Mouse (Mus musculus) left cerebral cortex, postnatal 14 days (tissue): ENCODE data around the gene 1700066M21Rik. TPM values are rescaled to one million over a fixed set of nuclear protein-coding genes. Genes with fewer than 3 reads are reported as not detected.

Source experiments
- DNase-seq, 2 experiments: peaks; one replicate each; pipeline ENCODE4 v3.0.0; 2021 to 2022; ENCODE audit warnings: low spot score in 2 of 2, mixed read lengths in 1 of 2
- intact Hi-C: fragments of 180-260 bp; cut with DNase I; formaldehyde crosslinking; loops from one replicate; pipeline ENCODE4 v1.15.1; 2025
- total RNA-seq, 2 experiments: library from RNA; stranded (reverse); gene quantifications; 2 replicates each; pipeline ENCODE4 v1.2.3; 2021

1700066M21Rik gene
- total RNA-seq, 2 experiments from 2014 or later: 19.1 to 20.7 TPM

DNA sequence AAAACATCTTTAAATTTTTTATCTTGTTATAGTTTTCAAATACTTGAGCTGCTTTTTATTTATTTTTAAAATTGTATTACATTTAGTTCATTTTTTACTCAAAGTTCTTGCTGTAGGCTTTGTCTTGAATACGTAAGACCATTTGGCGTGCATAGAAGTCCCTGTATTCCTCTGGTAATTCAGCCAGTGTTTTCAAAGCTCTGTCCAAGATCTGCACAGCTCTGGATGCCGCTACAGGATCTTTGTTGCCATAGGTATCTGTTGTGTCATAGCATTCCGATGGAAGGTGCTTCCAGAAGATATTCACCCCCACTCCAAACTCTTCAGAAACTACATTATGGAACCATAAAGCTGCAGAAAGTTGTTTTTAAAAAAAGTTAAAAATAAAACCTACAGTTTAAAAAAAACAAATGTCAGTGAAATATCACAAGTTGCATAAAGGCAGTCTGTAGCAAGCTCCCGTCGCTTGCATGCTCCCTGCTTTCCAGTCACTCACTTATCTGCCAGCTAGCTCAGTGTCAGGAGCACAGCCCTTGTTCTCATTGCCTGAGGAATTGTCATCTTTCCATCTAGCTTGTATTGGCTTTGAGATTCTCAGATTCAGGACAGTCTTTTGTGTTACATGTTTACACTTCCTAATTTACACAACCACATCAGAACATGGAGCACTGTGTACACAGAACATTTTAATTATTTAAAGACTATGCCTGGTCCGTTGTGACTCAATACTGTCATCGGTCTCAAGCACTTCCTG lies 11.2 kb downstream of the 1700066M21Rik start:
- peak in 1 of 2 experiments; percentile 22 for DNase-seq
- intact Hi-C loops: no loop called here

DNA sequence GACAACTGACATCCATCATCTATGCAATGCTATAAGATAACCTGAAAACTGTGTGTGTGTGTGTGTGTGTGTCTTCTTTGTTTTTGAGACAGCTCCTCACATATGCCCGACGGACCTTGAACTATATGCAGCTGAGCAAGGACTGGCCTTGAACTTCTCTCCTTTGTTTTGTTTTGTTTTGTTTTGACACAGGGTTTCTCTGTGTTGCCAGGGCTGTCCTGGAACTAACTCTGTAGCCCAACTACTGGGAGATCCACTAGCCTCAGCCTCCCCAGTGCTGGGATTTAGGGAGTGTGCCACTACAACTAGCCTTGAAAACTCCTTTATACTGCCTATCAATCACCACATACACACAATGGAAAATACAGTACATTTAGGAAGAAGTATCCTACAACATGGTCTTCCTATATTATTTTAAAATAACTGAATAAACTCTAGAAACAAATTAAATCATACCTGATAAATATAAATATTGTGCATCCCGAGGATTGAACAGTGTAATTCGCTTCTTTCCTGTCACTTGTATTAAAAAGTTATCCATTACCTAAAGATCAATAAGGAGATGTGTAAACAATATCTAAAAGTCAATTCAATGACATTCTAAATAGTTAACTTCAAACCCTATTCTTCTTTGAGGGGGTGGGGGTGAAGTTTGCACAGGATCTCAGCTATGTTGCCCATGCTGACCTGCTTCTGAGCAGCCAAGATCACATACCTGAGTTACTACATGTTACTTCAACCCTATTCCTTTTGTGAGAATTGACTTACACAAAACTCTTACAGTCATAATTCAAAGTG lies 13.8 kb downstream of the 1700066M21Rik start:
- intact Hi-C loops: no loop called here
- no peak for DNase-seq

DNA sequence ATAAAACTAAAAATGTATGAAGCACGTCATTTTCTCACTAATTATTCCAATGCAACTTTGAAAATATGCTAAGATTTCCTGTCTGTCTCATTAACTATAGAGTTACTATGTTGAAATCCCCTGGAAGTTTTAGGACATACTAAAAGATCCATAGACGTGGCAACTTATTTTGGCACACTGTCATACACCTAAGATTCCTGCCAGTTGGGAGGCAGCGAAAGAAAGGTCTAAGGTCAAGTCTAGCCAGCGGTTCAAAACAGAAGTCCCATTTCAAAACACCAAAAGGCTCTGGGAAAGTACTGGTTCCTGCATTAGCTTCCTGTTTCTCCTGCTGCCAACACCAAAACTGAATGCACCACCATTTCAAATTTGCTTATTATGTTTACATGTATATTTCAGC lies 15.0 kb downstream of the 1700066M21Rik start:
- intact Hi-C loops: no loop called here
- no peak for DNase-seq

DNA sequence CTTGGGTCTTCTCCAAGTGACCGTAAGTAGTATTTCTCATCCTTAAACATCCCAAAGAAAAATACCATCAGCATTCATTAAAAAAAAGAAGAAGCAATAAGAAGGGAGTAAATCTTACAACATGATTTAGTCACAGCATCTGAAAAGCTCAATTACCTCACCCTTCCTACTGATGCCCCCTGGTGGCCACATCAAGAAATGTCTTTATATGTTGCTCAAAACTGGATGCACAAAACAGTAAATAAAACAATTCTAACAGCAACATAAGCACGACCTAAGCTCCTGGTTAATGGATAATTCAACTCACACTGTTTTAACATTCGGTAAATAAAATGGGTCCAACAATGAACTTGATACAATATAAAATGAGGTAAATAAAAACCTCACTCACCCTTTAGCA lies 16.6 kb downstream of the 1700066M21Rik start:
- DNase-seq: peak; percentile 49 to 58
- intact Hi-C loops: loop anchor here (2.0 kb wide), 1 partner anchor 1507 kb away; no protein-coding TSS in a partner anchor

DNA sequence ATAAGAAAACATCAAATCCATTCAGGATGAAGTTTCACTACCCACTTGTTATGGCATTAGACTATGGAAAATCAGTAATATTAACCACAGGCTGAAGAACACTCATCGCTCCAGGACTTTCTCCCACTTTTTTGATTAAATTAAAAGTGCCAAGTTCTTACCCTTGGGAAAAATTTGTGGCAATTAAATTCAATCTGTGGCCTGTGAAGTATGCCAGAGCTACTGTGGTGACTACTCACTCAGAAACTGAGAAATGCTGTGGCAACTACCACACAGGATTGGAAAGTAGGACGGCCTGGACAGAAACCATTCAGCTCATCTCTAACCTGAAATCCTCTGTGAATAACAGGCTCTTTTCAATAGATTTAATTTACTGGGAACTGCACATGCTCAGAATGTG lies 22.9 kb downstream of the 1700066M21Rik start:
- intact Hi-C loops: no loop called here
- DNase-seq: no peak

DNA sequence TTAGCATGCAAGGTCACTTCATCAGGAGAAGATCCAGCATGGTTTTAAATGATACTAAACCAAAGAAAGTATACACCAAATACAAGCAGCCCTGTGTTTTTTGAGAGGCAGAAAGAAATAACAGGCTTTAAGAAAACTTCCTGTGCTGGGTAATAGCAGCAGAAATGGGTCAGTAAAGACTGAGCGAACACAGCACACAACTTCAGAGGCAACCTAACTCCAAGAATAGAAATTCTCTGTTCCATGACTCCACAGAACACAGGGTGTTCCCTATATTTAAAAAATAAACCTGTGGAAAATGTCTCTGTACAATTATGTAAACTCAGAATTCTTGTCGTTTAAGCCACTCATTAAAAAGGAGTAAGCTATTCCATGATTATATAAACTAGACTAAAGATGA lies 23.5 kb downstream of the 1700066M21Rik start:
- intact Hi-C loops: no loop called here

DNA sequence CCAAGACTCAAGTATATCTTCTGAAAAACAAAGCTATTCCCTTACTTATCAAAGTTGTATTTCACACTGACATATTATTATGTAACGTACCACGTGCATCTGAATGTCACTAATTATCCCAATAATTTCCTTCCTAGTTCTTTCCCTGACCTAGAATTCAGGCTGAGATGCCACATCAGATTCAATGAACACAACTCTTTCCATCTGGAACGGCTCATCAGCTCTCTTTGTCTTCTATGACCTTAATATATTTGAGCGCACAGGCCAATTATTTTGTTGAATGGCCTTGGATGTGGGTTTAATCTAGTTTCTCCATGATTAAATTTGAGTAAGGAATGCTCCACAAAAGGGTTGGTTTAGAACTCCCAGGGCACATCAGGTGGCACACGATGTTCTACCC lies 24.7 kb downstream of the 1700066M21Rik start:
- DNase-seq: no peak
- intact Hi-C loops: no loop called here

More for the DNA sequence above, 23.5 kb downstream of the 1700066M21Rik start:
- DNase-seq: no peak

DNA sequence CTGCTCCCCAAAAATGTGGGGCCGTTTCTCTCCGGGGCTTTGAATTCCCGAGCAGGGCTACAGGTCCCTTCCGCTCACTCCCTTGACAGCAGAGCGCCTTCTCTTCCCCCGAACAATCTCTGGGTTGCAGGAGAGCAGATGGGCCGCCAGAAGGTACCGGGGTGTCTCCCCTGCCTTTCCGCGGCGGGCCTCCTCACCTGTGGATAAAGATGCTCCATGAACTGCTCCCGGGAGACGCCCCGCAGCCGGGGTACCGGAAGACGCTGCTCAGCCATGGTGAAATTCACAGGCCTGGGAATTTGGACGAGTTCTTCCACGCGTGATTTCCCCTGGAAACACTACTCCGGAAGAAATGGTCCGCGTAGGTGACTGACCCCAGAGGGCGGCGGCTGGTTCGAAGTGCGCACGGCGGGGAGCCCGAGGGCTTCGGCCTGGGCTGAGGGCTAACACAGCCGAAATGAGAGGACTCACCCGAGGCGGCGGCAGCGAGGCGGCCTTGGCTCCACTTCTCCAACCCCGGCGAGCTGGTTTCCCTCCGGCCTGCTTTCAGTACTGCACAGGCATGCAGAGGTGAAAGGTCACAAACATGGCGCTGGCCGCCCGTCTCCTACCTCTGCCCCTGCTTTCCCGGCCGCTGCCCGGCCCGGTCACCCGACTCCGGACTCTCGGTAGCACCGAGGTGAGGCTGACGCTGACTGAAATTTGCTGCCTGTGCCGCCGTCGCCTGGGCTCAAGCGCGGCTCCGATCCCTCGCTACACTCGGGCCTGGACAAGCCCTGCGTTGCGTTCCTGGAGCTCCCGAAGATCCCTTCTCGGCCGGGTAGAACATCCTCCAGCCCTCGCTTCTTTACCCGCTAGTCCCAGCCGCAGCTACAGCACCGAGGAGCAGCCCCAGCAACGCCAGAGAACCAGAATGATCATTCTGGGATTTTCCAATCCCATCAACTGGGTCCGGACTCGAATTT lies 29.0 kb downstream of the 1700066M21Rik start, which contains the start of the genes Maip1 and Tyw5:
Maip1 (plus strand) TSS at position 142 of the 965 bp plus-strand sequence.
Tyw5 (minus strand) TSS at position 915 of the 965 bp plus-strand sequence.
- DNase-seq: peak; percentile 79 to 82
- intact Hi-C loops: no loop called here

DNA sequence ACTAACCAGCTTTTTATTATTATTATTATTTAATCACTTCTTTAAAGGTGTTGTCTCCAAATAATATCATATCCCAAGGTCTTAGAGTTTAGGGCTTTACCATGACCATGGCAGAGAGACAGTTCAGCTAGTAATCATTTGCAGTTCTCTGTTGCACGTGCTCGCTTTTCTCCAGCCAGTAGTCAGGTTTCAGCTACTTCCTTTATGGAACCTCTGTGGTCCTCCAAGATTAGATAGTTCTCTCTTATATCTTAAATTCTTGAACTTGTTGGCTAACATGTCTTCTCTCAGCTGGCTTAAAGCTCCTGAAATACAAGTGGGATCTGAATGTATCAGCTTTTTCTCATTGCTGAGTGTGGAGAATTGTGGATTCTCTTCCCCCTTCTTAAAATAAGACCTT lies 31.6 kb downstream of the 1700066M21Rik start:
- intact Hi-C loops: no loop called here
- DNase-seq: no peak

DNA sequence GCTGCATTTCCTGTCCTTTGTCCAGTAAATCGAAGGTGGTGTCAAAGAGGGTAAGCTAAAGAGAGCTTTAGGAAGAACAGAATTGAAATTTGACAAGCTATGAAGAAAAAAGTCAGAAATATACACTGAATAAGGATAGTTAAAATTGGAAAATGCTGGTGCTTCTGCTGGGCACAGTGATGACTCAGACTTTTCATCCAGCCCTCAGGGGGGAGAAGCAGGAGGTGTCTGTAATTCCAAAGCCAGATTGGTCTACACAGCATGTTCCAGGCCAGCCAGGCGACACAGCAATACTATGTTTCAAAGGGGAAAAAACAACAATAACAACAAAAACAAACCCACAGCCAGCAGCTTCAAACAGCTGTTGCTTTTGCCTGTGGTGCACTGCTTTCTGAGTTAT lies 36.0 kb downstream of the 1700066M21Rik start:
- intact Hi-C loops: no loop called here
- DNase-seq: no peak

DNA sequence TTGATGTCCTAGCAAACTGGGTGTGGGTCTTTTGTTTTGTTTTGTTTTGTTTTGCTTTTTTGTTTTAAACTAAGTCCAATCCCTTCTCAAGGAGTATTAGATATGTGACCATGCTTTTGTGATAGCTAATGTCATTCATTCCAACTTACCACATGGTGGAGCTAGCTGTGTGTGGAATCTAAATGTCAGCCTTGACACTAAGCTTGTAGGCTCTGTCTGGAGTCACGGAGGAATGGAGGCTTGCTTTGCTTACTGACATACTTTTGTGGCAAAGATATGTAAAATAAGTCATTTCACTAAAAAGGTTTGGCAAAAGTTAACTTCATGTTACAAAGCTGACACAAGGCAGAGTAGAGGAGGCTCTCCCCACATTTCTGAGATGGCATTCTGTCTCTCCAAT lies 46.3 kb downstream of the 1700066M21Rik start:
- DNase-seq: peak; percentile 36 to 44
- intact Hi-C loops: loop anchor here (10.0 kb wide), 1 partner anchor 691 kb away; the partner anchor contains the start of gene Aox3

DNA sequence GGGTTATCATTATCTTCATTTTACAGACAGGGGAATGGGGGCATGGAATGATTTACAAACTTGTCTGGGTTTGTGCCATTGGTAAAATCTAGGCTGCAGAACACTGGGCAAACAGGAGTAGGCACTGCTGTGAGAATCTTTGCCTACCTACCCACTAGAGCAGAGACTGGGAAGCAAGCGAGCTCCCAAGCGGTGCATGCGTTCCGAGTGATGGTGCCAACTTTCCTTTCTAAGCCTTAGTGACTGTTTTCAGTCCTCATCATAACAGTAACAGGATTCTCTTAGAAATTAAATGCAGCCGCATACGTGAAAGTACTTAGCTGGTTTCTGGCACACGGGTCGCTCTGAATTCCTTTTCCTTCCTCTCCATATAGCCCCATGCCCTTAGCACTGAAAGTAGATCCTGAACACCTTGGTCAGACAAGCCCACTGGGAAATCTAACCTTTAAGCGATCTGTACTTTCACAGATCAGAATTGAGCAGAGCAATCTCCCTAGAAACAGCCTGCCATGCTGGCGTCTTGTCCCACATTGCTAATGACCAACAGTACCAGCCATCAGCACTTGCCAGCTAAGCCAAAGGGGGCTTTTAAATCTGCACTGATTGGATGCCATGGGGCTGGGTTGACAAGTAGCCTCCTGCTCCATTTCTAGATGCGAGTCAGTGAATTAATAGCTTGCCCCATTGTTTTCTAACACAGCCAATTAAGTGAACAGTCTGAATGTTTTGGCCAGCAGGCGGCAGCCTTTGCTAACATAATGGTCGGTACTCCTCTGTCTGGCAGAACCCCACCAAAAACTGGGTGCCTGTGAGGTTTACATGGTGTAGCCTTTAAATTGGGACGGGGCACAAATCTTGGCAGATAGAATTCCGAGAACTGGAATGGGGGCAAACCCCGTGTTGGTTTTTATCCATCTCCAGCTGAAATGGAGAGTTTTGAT lies 51.2 kb downstream of the 1700066M21Rik start:
- DNase-seq: peak; percentile 91 to 95
- intact Hi-C loops: loop anchor here (2.0 to 10.0 kb wide), 6 partner anchors 504 to 864 kb away; partner anchors contain the start of gene Aox3

DNA sequence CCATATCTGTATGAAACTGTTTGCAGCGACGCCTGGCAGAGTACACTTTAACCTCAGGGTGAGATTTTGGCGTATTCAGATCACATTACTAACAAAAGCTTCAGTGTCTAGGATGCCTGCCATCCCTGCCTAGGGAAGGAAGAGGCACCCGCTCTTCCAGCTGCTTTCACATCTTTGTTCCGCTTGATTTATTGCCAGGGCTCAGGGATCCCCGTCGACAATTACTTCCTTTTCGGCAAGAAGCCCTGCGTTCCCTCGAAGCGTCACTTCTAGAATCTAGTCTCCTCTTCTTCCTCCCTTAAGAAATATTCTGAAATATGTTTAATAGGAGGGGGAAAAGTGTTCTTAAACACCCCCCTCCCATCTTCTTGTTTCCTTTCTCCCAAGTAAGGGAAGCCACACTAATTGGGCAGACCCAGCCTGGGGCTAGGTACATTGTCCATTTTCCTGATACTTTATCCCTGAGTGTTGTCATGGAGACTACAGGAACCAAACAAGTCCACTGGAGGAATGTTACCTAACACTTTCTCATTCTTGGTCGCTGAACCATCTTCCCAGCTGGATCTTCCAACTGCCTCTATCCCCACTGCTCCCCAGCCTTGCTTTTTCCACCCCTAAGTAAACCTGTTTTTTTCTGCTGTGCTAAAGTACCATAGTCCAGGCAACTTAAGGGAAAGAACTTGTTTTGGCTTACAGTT lies 52.5 kb downstream of the 1700066M21Rik start:
- intact Hi-C loops: loop anchor here (2.0 to 10.0 kb wide), 7 partner anchors 345 to 862 kb away; partner anchors contain the start of genes Aox3 and Spats2l
- DNase-seq: peak; percentile 25 to 36

DNA sequence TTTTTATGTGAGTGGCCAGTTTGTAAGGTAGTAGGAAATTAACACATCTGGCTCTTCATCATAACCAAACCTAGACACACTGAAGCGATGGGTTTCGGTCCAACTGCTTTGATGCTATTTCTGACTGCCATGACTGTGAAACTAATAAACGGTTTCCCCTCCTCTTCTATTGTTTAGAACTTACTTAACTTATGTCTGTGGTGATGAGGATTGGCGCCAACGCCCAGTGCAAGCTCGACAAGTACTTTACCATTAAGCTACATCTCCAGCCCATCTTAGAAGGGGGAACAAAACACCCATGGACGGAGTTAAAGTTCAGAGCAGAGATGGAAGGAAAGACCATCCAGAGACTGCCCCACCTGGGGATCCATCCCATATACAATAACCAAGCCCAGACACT lies 55.7 kb downstream of the 1700066M21Rik start:
- intact Hi-C loops: no loop called here
- DNase-seq: no peak
